Mouse (Mus musculus): ENCODE measurements at regions not wholly inside any gene's neighbourhood (a gene's known extent, or its start where the extent isn't known, plus 50 kb on each side); places are given as distances from the start of the nearest gene placed in this dataset.
"Not testable (repeated sequence)": the region's sequence is repeated elsewhere in the genome, so short reads cannot be mapped to it uniquely, and the experiment has no call there.

GRCm38 (mm10) chr12:90564594-90564993, 173.6 kb downstream of the Dio2 start:
- not testable (repeated sequence) for H3K4me1 ChIP-seq; H3K27ac ChIP-seq (replicated peaks); H3K27me3 ChIP-seq; H3K9ac ChIP-seq (replicated peaks); H3K4me2 ChIP-seq (replicated peaks); H3K36me3 ChIP-seq; H3K9me3 ChIP-seq
- WGBS = 81% methylated on average over 18 of the region's 22 CpGs
- peak overlapping the region; percentile 13 for H3K4me3 ChIP-seq
- 0 out of 2 replicates have a peak, but pooled peaks have one; percentile 32 for ATAC-seq (replicated peaks)

GRCm38 (mm10) chr12:90542361-90542760, 195.9 kb downstream of the Dio2 start:
- WGBS = 85% methylated on average over 5 of the region's 5 CpGs
- no peaks in the 10 kb centered on the region for H3K36me3 ChIP-seq
- no peak overlapping the region for H3K9ac ChIP-seq (replicated peaks)
- no peaks in the 10 kb centered on the region for H3K27me3 ChIP-seq
- H3K4me1 ChIP-seq = no peaks in the 10 kb centered on the region
- no peak for ATAC-seq (replicated peaks)
- H3K4me3 ChIP-seq = no peak overlapping the region
- no peaks in the 10 kb centered on the region for H3K9me3 ChIP-seq
- H3K27ac ChIP-seq (replicated peaks) = no peak overlapping the region
- H3K4me2 ChIP-seq (replicated peaks) = no peak overlapping the region

Measured in forebrain, embryonic 15.5 days (tissue).